19 mouse cellular contexts compared by ENCODE assay signal in genomic region chr2:129164815-129165214, GRCm38 (mm10). TPM values are rescaled to one million over a fixed set of nuclear protein-coding genes. Genes with fewer than 3 reads are reported as not detected.
DNase-seq lines count a peak whose midpoint lies in the region; ATAC-seq and TF ChIP-seq lines count a peak whose summit lies in the region.
"Had no signal": no experiment of that assay in that cellular context is flagged by ENCODE, and none has a peak within 500 bp of the region (broad histone marks: within the 10 kb centered on the region; RNA-seq: fewer than 3 reads in every experiment).

No protein-coding gene starts in this region.

- no peak overlapping the region for H3K4me3 ChIP-seq in heart, embryonic 10.5 days
- H3K4me3 ChIP-seq in heart, embryonic 12.5 days: no peak overlapping the region
- peak overlapping the region; percentile 25 for H3K4me3 ChIP-seq in testis, adult 2 months (ENCODE audit: control insufficient read depth, low read depth, low read length)
- no peak overlapping the region for H3K4me3 ChIP-seq in midbrain, embryonic 16.5 days (ENCODE audit: low read depth, low read length)
- H3K4me3 ChIP-seq: embryonic facial prominence, embryonic 10.5 days; embryonic facial prominence, embryonic 12.5 days; forebrain, embryonic 13.5 days; forebrain, embryonic 15.5 days had no signal

- WGBS in heart, embryonic 10.5 days: 70% methylated on average over 5 of the region's 5 CpGs
- WGBS in heart, embryonic 12.5 days: 62% methylated on average over 5 of the region's 5 CpGs
- 82% methylated on average over 5 of the region's 5 CpGs for WGBS in midbrain, embryonic 16.5 days

- no peaks in the 10 kb centered on the region for H3K36me3 ChIP-seq in heart, embryonic 10.5 days
- H3K36me3 ChIP-seq in heart, embryonic 12.5 days: no peaks in the 10 kb centered on the region
- no peaks in the 10 kb centered on the region for H3K36me3 ChIP-seq in testis, adult 2 months (ENCODE audit: control insufficient read depth, insufficient read depth, low read length)
- H3K36me3 ChIP-seq in midbrain, embryonic 16.5 days (ENCODE audit: control insufficient read depth, insufficient read depth, low read length): no peaks in the 10 kb centered on the region
- H3K36me3 ChIP-seq: embryonic facial prominence, embryonic 10.5 days; embryonic facial prominence, embryonic 12.5 days; forebrain, embryonic 15.5 days had no signal

- H3K27ac ChIP-seq in heart, embryonic 10.5 days: no peak overlapping the region
- no peak overlapping the region for H3K27ac ChIP-seq in heart, embryonic 12.5 days (ENCODE audit: poor library complexity, severe bottlenecking)
- no peak overlapping the region for H3K27ac ChIP-seq in testis, adult 2 months (ENCODE audit: control insufficient read depth, insufficient read depth, low read depth, low read length)
- no peak overlapping the region for H3K27ac ChIP-seq in midbrain, embryonic 16.5 days (ENCODE audit: low read length)
- H3K27ac ChIP-seq: embryonic facial prominence, embryonic 10.5 days; embryonic facial prominence, embryonic 12.5 days; forebrain, embryonic 13.5 days; forebrain, embryonic 15.5 days had no signal

- DNase-seq in heart, embryonic 10.5 days (ENCODE audit: low spot score): peak; percentile 42
- no peak for DNase-seq in testis, postnatal 10 days (ENCODE audit: low spot score)
- DNase-seq: adrenal gland, adult 2 months; adrenal gland, postnatal 10 days; adrenal gland, postnatal 25 days; cerebellum, adult 11 months; cerebellum, adult 18-20 months; cerebellum, adult 8-10 months; cerebellum, adult 9-11 months; cerebellum, postnatal 14 days; cerebellum, postnatal 36 days; forebrain, postnatal 0 days had no signal

- no peak for TF ChIP-seq CTCF in testis, adult 2 months (IDR thresholded peaks at IDR 0.05; ENCODE audit: control insufficient read depth, insufficient read depth, insufficient replicate concordance, low read depth, low read length)

- H3K27me3 ChIP-seq in heart, embryonic 10.5 days (ENCODE audit: insufficient read depth, poor library complexity, severe bottlenecking): no peaks in the 10 kb centered on the region
- H3K27me3 ChIP-seq in heart, embryonic 12.5 days (replicated peaks): no peaks in the 10 kb centered on the region
- H3K27me3 ChIP-seq in testis, adult 2 months (ENCODE audit: control insufficient read depth, insufficient read depth, low read length): no peaks in the 10 kb centered on the region
- H3K27me3 ChIP-seq in midbrain, embryonic 16.5 days (ENCODE audit: control insufficient read depth, insufficient read depth, low read depth, low read length): no peaks in the 10 kb centered on the region
- H3K27me3 ChIP-seq: embryonic facial prominence, embryonic 12.5 days; forebrain, embryonic 13.5 days; forebrain, embryonic 15.5 days had no signal

- H3K9ac ChIP-seq in heart, embryonic 12.5 days: no peak overlapping the region
- H3K9ac ChIP-seq in midbrain, embryonic 16.5 days (ENCODE audit: low read depth, low read length): no peak overlapping the region
- H3K9ac ChIP-seq: embryonic facial prominence, embryonic 12.5 days; forebrain, embryonic 13.5 days; forebrain, embryonic 15.5 days; forebrain, postnatal 0 days had no signal

- ATAC-seq in heart, embryonic 12.5 days (ENCODE audit: insufficient number of reproducible peaks, low FRiP score): no peak
- no peak for ATAC-seq in midbrain, embryonic 16.5 days
- ATAC-seq: forebrain, embryonic 13.5 days; forebrain, embryonic 15.5 days; forebrain, postnatal 0 days had no signal

- peaks cover 12% of the 10 kb centered on the region; the same call in 1 of the 2 replicates for H3K4me1 ChIP-seq in heart, embryonic 10.5 days
- peaks cover 15% of the 10 kb centered on the region for H3K4me1 ChIP-seq in heart, embryonic 12.5 days (replicated peaks)
- no peaks in the 10 kb centered on the region for H3K4me1 ChIP-seq in testis, adult 2 months (ENCODE audit: control insufficient read depth, insufficient read depth, low read length)
- H3K4me1 ChIP-seq in midbrain, embryonic 16.5 days (ENCODE audit: control insufficient read depth, insufficient read depth, low read length): no peaks in the 10 kb centered on the region
- H3K4me1 ChIP-seq: embryonic facial prominence, embryonic 10.5 days; embryonic facial prominence, embryonic 12.5 days; forebrain, embryonic 15.5 days had no signal

- H3K4me2 ChIP-seq in heart, embryonic 12.5 days: no peak overlapping the region
- no peak overlapping the region for H3K4me2 ChIP-seq in midbrain, embryonic 16.5 days (ENCODE audit: low read length)
- H3K4me2 ChIP-seq: embryonic facial prominence, embryonic 12.5 days; forebrain, embryonic 13.5 days; forebrain, embryonic 15.5 days had no signal

- no peak for TF ChIP-seq POLR2A in testis, adult 2 months (IDR thresholded peaks at IDR 0.05; ENCODE audit: control insufficient read depth, low read depth, low read length)

- H3K9me3 ChIP-seq in heart, embryonic 10.5 days: no peaks in the 10 kb centered on the region
- peaks cover 4% of the 10 kb centered on the region for H3K9me3 ChIP-seq in heart, embryonic 12.5 days (replicated peaks)
- no peaks in the 10 kb centered on the region for H3K9me3 ChIP-seq in midbrain, embryonic 16.5 days (replicated peaks; ENCODE audit: control insufficient read depth, low read length, poor library complexity, severe bottlenecking)
- H3K9me3 ChIP-seq: embryonic facial prominence, embryonic 10.5 days; embryonic facial prominence, embryonic 12.5 days; forebrain, embryonic 13.5 days; forebrain, embryonic 15.5 days had no signal

RNA-seq across cellular contexts. Expression of gene Slc20a1, which starts 33.7 kb away (rescaled TPM):
- 41.6 and 41.8 TPM in 2 replicates for polyA plus RNA-seq in heart, embryonic 10.5 days (2016; fragmentation: Nextera tagmentation; extraction: Ambion mirVana)
- 45.8 and 47.5 TPM in 2 replicates for polyA plus RNA-seq in heart, embryonic 12.5 days (2016; fragmentation: Nextera tagmentation; extraction: Ambion mirVana)
- polyA plus RNA-seq in testis, adult 2 months (2012; rRNA removed): 10.8 and 14.9 TPM in 2 replicates
- polyA plus RNA-seq in midbrain, embryonic 16.5 days (2015; fragmentation: Nextera tagmentation; extraction: Ambion mirVana): 64.5 and 67.6 TPM in 2 replicates

RNA-seq across cellular contexts. Expression of gene Chchd5, which starts 35.3 kb away (rescaled TPM):
- polyA plus RNA-seq in heart, embryonic 10.5 days (2016; fragmentation: Nextera tagmentation; extraction: Ambion mirVana): 21.9 and 22.0 TPM in 2 replicates
- polyA plus RNA-seq in heart, embryonic 12.5 days (2016; fragmentation: Nextera tagmentation; extraction: Ambion mirVana): 16.6 and 16.9 TPM in 2 replicates
- polyA plus RNA-seq in testis, adult 2 months (2012; rRNA removed): 16.7 and 17.2 TPM in 2 replicates
- polyA plus RNA-seq in midbrain, embryonic 16.5 days (2015; fragmentation: Nextera tagmentation; extraction: Ambion mirVana): 17.6 and 18.1 TPM in 2 replicates
